Mouse (Mus musculus) cerebellum, adult 2 months (tissue): ENCODE measurements around the gene Gm21985.

ENCODE experiments used
- CTCF ChIP-seq: fragments of 200-500 bp; IDR thresholded peaks from 2 replicates; pipeline ENCODE4 v1.5.1; 2011; ENCODE audit warnings: low read depth, mild to moderate bottlenecking, control low read depth, low read length, moderate library complexity, borderline replicate concordance; ENCODE audit not compliant: insufficient read depth
- POLR2A ChIP-seq: fragments of 200-500 bp; IDR thresholded peaks from 2 replicates; pipeline ENCODE4 v1.6.1; 2011; ENCODE audit warnings: low read length, control low read depth, borderline replicate concordance; ENCODE audit not compliant: insufficient read depth

- TF ChIP-seq POLR2A (no peak), CTCF (no peak)
These were observed 29.5 kb upstream of the Gm21985 start for GRCm38 (mm10) chr2:112236620-112237019.
